Mouse (Mus musculus): ENCODE measurements around the gene Med11.

DNA sequence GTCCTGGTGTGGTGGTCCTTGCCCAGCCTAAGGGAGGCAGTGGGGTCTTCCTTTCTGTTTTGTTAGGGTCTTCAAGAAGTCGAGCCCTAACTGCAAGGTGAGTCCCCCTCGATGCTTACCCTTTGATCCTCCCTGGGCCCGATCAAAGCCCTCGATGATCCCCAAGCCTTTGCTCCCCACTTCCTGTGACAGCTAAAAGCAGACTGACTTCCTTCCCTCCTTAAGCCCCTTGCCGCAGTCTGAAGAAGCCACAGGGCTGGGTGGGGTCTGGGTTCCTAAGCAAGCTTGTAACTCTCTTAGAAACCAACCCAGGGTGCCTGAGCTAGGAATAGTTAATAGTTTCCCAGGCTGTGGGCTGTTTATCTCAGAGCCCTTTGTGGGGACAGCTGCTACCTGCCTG is 16.2 kb upstream of the Med11 start:
- TF ChIP-seq E2F4 (IDR thresholded peaks at IDR 0.05; ENCODE audit: insufficient read depth) (no peak), POLR2A (IDR thresholded peaks at IDR 0.05; ENCODE audit: insufficient read length, low read depth) (no peak), MAX (IDR thresholded peaks at IDR 0.05; ENCODE audit: low read depth) (no peak), CEBPB (IDR thresholded peaks at IDR 0.05; ENCODE audit: insufficient read depth, poor library complexity, severe bottlenecking) (no peak), POLR2AphosphoS2 (IDR thresholded peaks at IDR 0.05; ENCODE audit: insufficient read length, low read depth) (no peak), MYOD1 (IDR thresholded peaks at IDR 0.05; ENCODE audit: control insufficient read depth in 1 of 3, insufficient read length in 2 of 3, low read depth in 2 of 3) (no peak), USF1 (IDR thresholded peaks at IDR 0.05; ENCODE audit: low read depth) (no peak)
